ENCODE assay signal across 23 mouse cellular contexts in genomic region chr15:30777801-30778200, GRCm38 (mm10).
"Had no signal": no experiment of that assay in that cellular context is flagged by ENCODE, and none has a peak within 500 bp of the region (broad histone marks: within the 10 kb centered on the region; RNA-seq: fewer than 3 reads in every experiment).

No protein-coding gene starts in this region.

- H3K36me3 ChIP-seq: heart, embryonic 10.5 days; heart, embryonic 12.5 days; hindbrain, embryonic 10.5 days; intestine, embryonic 15.5 days; limb, embryonic 12.5 days; liver, embryonic 13.5 days had no signal

- H3K4me2 ChIP-seq: heart, embryonic 12.5 days; intestine, embryonic 15.5 days; limb, embryonic 12.5 days; liver, embryonic 11.5 days; liver, embryonic 13.5 days had no signal

- H3K4me3 ChIP-seq: gastrocnemius, adult 2 months; heart, embryonic 10.5 days; heart, embryonic 12.5 days; hindbrain, embryonic 10.5 days; intestine, embryonic 15.5 days; layer of hippocampus, adult 2 months; left cerebral cortex, adult 2 months; limb, embryonic 12.5 days; liver, embryonic 13.5 days had no signal

- H3K4me1 ChIP-seq: heart, embryonic 10.5 days; heart, embryonic 12.5 days; intestine, embryonic 15.5 days; limb, embryonic 12.5 days; liver, embryonic 13.5 days had no signal

- H3K27me3 ChIP-seq: heart, embryonic 12.5 days; intestine, embryonic 15.5 days; limb, embryonic 12.5 days; liver, embryonic 13.5 days had no signal

- DNase-seq: gastrocnemius, adult 2 months; gastrocnemius, postnatal 10 days; gastrocnemius, postnatal 25 days; heart, postnatal 10 days; heart, postnatal 4 days; kidney, adult 18-20 months; kidney, adult 8-10 months; kidney, postnatal 10 days; kidney, postnatal 25 days; kidney, postnatal 4 days; liver; liver, embryonic 13.5 days had no signal

- H3K27ac ChIP-seq: gastrocnemius, adult 2 months; heart, embryonic 10.5 days; hindbrain, embryonic 10.5 days; intestine, embryonic 15.5 days; layer of hippocampus, adult 2 months; left cerebral cortex, adult 2 months; limb, embryonic 12.5 days; liver, embryonic 13.5 days had no signal

- ATAC-seq: forebrain, embryonic 16.5 days; inflammation-experienced regulatory T-cells, adult 6 months; intestine, embryonic 15.5 days; intestine, postnatal 0 days had no signal

- H3K9me3 ChIP-seq: heart, embryonic 10.5 days; heart, embryonic 12.5 days; hindbrain, embryonic 10.5 days; intestine, embryonic 15.5 days; limb, embryonic 12.5 days; liver, embryonic 13.5 days had no signal

- H3K9ac ChIP-seq: heart, embryonic 12.5 days; intestine, embryonic 15.5 days; limb, embryonic 12.5 days; liver, embryonic 13.5 days had no signal
